Mouse (Mus musculus) kidney, adult 2 months (tissue): ENCODE measurements around the gene Gba2. TPM values are rescaled to one million over a fixed set of nuclear protein-coding genes. Genes with fewer than 3 reads are reported as not detected.

Experiments used
- DNase-seq: peaks from one replicate; pipeline ENCODE4 v3.0.0; 2021
- H3K27ac ChIP-seq: fragments of 200-500 bp; 2 replicates; pipeline ENCODE4 v1.5.1; 2012; ENCODE audit warnings: low read depth, low read length, control low read depth, inconsistent platforms; ENCODE audit not compliant: insufficient read depth
- H3K27me3 ChIP-seq: fragments of 200-500 bp; replicated peaks from 2 replicates; pipeline ENCODE4 v1.6.1; 2012; ENCODE audit warnings: mild to moderate bottlenecking, moderate library complexity, low read length, inconsistent platforms; ENCODE audit not compliant: control insufficient read depth, insufficient read depth
- H3K36me3 ChIP-seq: fragments of 200-500 bp; 2 replicates; pipeline ENCODE4 v1.6.1; 2012; ENCODE audit warnings: mild to moderate bottlenecking, moderate library complexity, low read length, inconsistent platforms; ENCODE audit not compliant: control insufficient read depth, insufficient read depth
- H3K4me1 ChIP-seq: fragments of 200-500 bp; 2 replicates; pipeline ENCODE4 v1.6.1; 2011; ENCODE audit warnings: low read length; ENCODE audit not compliant: control insufficient read depth, insufficient read depth
- H3K4me3 ChIP-seq: fragments of 200-500 bp; 2 replicates; pipeline ENCODE4 v1.5.1; 2011; ENCODE audit warnings: mild to moderate bottlenecking, low read depth, low read length, control low read depth; ENCODE audit not compliant: insufficient read depth
- CTCF ChIP-seq: fragments of 200-500 bp; conservative IDR thresholded peaks from 2 replicates; pipeline ENCODE4 v1.5.1; 2011; ENCODE audit warnings: low read depth, mild to moderate bottlenecking, control low read depth, low read length, moderate library complexity, mixed read lengths; ENCODE audit not compliant: insufficient read depth, insufficient read length
- POLR2A ChIP-seq: fragments of 200-500 bp; IDR thresholded peaks from one replicate; pipeline ENCODE4 v1.6.1; 2011; ENCODE audit warnings: low read depth, low read length, control low read depth
- WGBS: fragments of 180-500 bp; shearing (Covaris S2); methylation state at CpG from one replicate; pipeline ENCODE4 v1.1.7; 2018; 5-methylcytosine and 5-hydroxymethylcytosine counted together
- polyA plus RNA-seq: library from polyadenylated mRNA; depleted of rRNA; stranded (reverse); fragments of >200 nt; gene quantifications from 2 replicates; pipeline ENCODE4 v1.2.3, GENCODE M21; 2012; rRNA removed

The Gba2 gene
- polyA plus RNA-seq, 1 experiment: 12.2 TPM

DNA sequence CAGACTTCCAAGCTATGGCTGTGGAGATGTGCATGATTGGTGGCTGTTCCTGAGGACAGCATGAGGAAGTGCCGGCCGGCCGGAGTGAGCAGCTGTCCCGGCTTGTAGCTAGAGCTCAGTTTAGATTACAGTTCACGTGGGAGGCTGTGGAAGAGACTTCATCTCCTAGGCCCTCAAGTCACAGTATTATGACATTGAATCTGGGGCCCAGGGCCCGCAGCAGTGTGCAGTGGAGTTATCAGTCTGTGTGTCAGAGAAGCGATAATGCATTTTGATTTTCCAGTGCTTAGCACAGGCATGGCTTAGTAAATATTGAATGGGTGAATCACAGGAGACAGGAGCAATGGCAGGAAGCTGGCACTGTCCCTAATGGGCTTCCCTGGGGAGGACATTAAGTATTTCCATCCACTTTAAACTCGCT lies 48.6 kb downstream of the Gba2 start:
- H3K27me3 ChIP-seq: no peaks in the 10 kb centered on the region
- no peaks in the 10 kb centered on the region for H3K4me1 ChIP-seq
- TF ChIP-seq CTCF (no peak), POLR2A (no peak)
- peaks cover 7% of the 10 kb centered on the region; the same call in 1 of the 2 replicates for H3K36me3 ChIP-seq
- no peak overlapping the region for H3K27ac ChIP-seq
- peak; percentile 47 for DNase-seq
- 30% methylated on average over 8 of the region's 8 CpGs for WGBS
- no peak overlapping the region for H3K4me3 ChIP-seq

DNA sequence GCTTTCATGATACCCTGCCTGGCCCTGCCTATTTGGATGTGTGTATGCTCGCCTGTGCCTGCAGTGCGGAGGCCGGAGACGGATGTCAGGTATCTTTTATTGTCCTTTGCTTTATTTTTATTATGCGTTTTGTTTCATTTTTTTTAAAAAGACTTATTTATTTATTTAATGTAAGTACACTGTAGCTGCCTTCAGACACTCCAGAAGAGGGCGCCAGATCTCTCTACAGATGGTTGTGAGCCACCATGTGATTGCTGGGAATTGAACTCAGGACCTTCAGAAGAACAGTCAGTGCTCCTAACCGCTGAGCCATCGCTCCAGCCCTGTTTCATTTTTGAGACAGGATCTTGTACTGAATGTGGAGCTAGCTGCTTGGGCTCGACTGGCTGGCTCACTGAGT lies 50.2 kb downstream of the Gba2 start:
- Histone ChIP-seq H3K27me3 (no peaks in the 10 kb centered on the region), H3K36me3 (0 out of 2 replicates have a peak, but pooled peaks cover 1% of the 10 kb centered on the region), H3K4me3 (no peak overlapping the region), H3K27ac (no peak overlapping the region), H3K4me1 (peaks cover 3% of the 10 kb centered on the region; the same call in 1 of the 2 replicates)
- no peak for DNase-seq
- TF ChIP-seq POLR2A (no peak), CTCF (0 out of 2 replicates have a peak, but pooled peaks have one; percentile 7)
- WGBS: 84% methylated on average over 9 of the region's 9 CpGs

DNA sequence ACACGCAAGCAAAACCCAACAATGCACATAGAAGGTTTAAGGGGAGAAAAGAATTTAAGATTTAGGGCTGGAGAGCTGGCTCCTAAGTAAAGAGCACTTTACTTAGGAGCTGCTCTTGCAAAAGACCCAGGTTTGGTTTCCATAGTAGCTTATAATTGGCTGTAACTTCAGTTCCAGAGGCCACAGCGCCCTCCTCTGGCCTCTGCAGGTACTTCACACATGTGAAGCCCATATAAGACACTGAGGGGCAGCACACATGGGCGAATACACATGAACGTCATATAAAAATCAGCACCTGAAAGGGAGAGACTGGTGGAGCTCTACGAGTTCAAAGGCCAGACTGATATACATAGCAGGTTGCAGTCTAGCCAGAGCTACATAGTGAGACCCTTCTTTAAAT lies 50.8 kb downstream of the Gba2 start:
- no peak overlapping the region for H3K27ac ChIP-seq
- H3K4me3 ChIP-seq: no peak overlapping the region
- 73% methylated on average over 5 of the region's 5 CpGs for WGBS
- DNase-seq: no peak
- H3K4me1 ChIP-seq: peaks cover 3% of the 10 kb centered on the region; the same call in 1 of the 2 replicates
- TF ChIP-seq POLR2A (no peak), CTCF (peak; percentile 35)
- no peaks in the 10 kb centered on the region for H3K27me3 ChIP-seq
- no peaks in the 10 kb centered on the region for H3K36me3 ChIP-seq

DNA sequence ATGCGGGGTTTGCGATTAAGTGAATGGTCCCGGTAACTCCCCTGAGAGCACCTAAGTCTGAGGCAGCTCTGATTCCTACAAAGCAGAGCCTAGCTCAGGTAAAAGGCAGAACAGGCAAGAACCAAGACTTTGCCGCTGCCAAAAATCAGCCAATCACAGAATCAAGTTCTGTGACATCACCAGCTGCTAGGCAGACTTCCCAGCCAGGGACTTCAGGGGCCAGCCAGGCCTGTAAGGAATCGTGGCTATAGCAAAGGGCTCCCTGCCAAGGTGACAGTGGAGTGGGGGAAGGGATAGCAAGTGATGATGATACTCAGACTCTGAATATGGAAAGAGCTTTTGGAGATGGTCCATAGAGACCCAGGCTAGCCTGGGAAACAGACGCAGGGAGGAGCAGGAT lies 58.7 kb downstream of the Gba2 start:
- Histone ChIP-seq H3K36me3 (no peaks in the 10 kb centered on the region), H3K27me3 (no peaks in the 10 kb centered on the region), H3K4me3 (no peak overlapping the region), H3K27ac (no peak overlapping the region), H3K4me1 (peaks cover 3% of the 10 kb centered on the region; the same call in 1 of the 2 replicates)
- peak; percentile 92 for DNase-seq
- TF ChIP-seq CTCF (no peak), POLR2A (no peak)
- 20% methylated on average over 6 of the region's 6 CpGs for WGBS

DNA sequence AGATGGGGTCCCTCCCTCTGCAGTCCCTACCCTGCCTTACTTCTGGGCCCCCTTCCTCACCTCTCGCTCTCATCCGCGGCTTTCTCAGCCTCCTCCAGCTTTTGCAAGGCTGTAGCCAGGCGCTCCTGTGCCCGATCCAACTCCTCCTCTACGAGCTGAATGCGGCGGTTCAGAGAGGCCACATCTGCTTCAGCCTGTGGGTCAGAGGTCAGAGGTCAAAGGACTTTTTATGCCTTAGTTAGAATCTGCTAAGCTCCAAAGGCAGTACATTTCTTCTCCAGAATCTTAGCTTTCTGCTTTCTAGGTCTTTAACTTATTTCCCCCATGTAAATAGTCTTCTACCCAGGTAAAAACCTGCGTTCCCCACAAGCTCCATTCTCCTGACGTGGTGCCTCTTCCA lies 59.1 kb downstream of the Gba2 start:
- Histone ChIP-seq H3K4me3 (no peak overlapping the region), H3K4me1 (peaks cover 3% of the 10 kb centered on the region; the same call in 1 of the 2 replicates), H3K27me3 (no peaks in the 10 kb centered on the region), H3K36me3 (no peaks in the 10 kb centered on the region), H3K27ac (no peak overlapping the region)
- no peak for DNase-seq
- whole genome bisulfite sequencing: 32% methylated on average over 10 of the region's 10 CpGs
- no peak for TF ChIP-seq POLR2A
- no peak for TF ChIP-seq CTCF

Other genes with a start within 250 kb of the Gba2 start
- gene Rusc2, start 196.9 kb downstream of the Gba2 start, polyA plus RNA-seq: 15.5 and 17.3 TPM in 2 replicates
- 1.3 and 1.6 TPM in 2 replicates for gene Fam166b, start 149.7 kb downstream of the Gba2 start, polyA plus RNA-seq
- gene Tesk1, start 136.9 kb downstream of the Gba2 start, polyA plus RNA-seq: 59.0 and 72.5 TPM in 2 replicates
- 4.5 and 12.6 TPM in 2 replicates for gene Cd72, start 124.2 kb downstream of the Gba2 start, polyA plus RNA-seq
- 0.23 and 1.4 TPM in 2 replicates for gene Sit1, start 95.1 kb downstream of the Gba2 start, polyA plus RNA-seq
- 529 and 664 TPM in 2 replicates for gene Ccdc107, start 86.0 kb downstream of the Gba2 start, polyA plus RNA-seq
- gene Arhgef39, start 79.2 kb downstream of the Gba2 start, polyA plus RNA-seq: 17.3 and 26.6 TPM in 2 replicates
- gene Car9, start 71.9 kb downstream of the Gba2 start, polyA plus RNA-seq: 4.9 and 5.8 TPM in 2 replicates
- 10.8 and 51.9 TPM in 2 replicates for gene Tpm2, start 55.1 kb downstream of the Gba2 start, polyA plus RNA-seq
- gene Creb3, start 16.5 kb downstream of the Gba2 start, polyA plus RNA-seq: 58.2 and 74.5 TPM in 2 replicates
- 92.1 and 106 TPM in 2 replicates for gene Tln1, start 16.2 kb downstream of the Gba2 start, polyA plus RNA-seq
- gene Rgp1, start 158 bp downstream of the Gba2 start, polyA plus RNA-seq: 41.2 and 46.9 TPM in 2 replicates
- 2.9 and 4.7 TPM in 2 replicates for gene Msmp, start 5.6 kb upstream of the Gba2 start, polyA plus RNA-seq
- 38.0 and 41.5 TPM in 2 replicates for gene Npr2, start 53.1 kb upstream of the Gba2 start, polyA plus RNA-seq
- 2.2 and 2.4 TPM in 2 replicates for gene Spag8, start 74.7 kb upstream of the Gba2 start, polyA plus RNA-seq
- 374 and 465 TPM in 2 replicates for gene Hint2, start 77.6 kb upstream of the Gba2 start, polyA plus RNA-seq
- 8.3 and 8.6 TPM in 2 replicates for gene Tmem8b, start 90.1 kb upstream of the Gba2 start, polyA plus RNA-seq
- 0.09 and 0.12 TPM in 2 replicates for gene Fam221b, start 90.3 kb upstream of the Gba2 start, polyA plus RNA-seq
- gene Olfr70, start 121.9 kb upstream of the Gba2 start, polyA plus RNA-seq: not detected in 2 replicates
- gene Olfr71, start 131.4 kb upstream of the Gba2 start, polyA plus RNA-seq: not detected in 2 replicates
- gene Hrct1, start 148.3 kb upstream of the Gba2 start, polyA plus RNA-seq: 4.8 and 5.1 TPM in 2 replicates
- 2.4 and 2.5 TPM in 2 replicates for gene Spaar, start 151.2 kb upstream of the Gba2 start, polyA plus RNA-seq
- gene Olfr159, start 192.1 kb upstream of the Gba2 start, polyA plus RNA-seq: not detected in 2 replicates
- gene Olfr156, start 245.0 kb upstream of the Gba2 start, polyA plus RNA-seq: not detected in 2 replicates